Mouse (Mus musculus) cortical plate, adult 2 months (tissue): ENCODE data around the gene Rasal1. TPM values are rescaled to one million over a fixed set of nuclear protein-coding genes. Genes with fewer than 3 reads are reported as not detected.

Experiments
- H3K27ac ChIP-seq: fragments of 200-500 bp; 2 replicates; pipeline ENCODE4 v1.5.1; 2012; ENCODE audit warnings: low read length, control low read depth, inconsistent platforms; ENCODE audit not compliant: insufficient read depth
- H3K4me1 ChIP-seq: fragments of 200-500 bp; 2 replicates; pipeline ENCODE4 v1.6.1; 2011; ENCODE audit warnings: low read length; ENCODE audit not compliant: control insufficient read depth, insufficient read depth
- H3K4me3 ChIP-seq: fragments of 200-500 bp; 2 replicates; pipeline ENCODE4 v1.5.1; 2011; ENCODE audit warnings: mild to moderate bottlenecking, low read length, control low read depth; ENCODE audit not compliant: insufficient read depth
- CTCF ChIP-seq: fragments of 200-500 bp; IDR thresholded peaks from 2 replicates; pipeline ENCODE4 v1.5.1; 2011; ENCODE audit warnings: mild to moderate bottlenecking, control low read depth, low read length; ENCODE audit not compliant: insufficient read depth; ENCODE audit errors: extremely low read depth
- POLR2A ChIP-seq: fragments of 200-500 bp; IDR thresholded peaks from 2 replicates; pipeline ENCODE4 v1.6.1; 2011; ENCODE audit warnings: mild to moderate bottlenecking, low read length, control low read depth; ENCODE audit not compliant: insufficient read depth; ENCODE audit errors: extremely low read depth
- polyA plus RNA-seq: library from polyadenylated mRNA; depleted of rRNA; stranded (reverse); fragments of >200 nt; gene quantifications from 2 replicates; pipeline ENCODE4 v1.2.3, GENCODE M21; 2012

Rasal1 gene
- polyA plus RNA-seq, 1 experiment, result 88.7 TPM

- no peak for TF ChIP-seq CTCF
- Histone ChIP-seq H3K4me1 (peaks cover 3% of the 10 kb centered on the region; the same call in 1 of the 2 replicates), H3K4me3 (no peak overlapping the region), H3K27ac (no peak overlapping the region)
These were observed 27.4 kb upstream of the Rasal1 start for GRCm38 (mm10) chr5:120621078-120621765.

- H3K4me3 ChIP-seq, result no peak overlapping the region
- no peak for TF ChIP-seq POLR2A
- TF ChIP-seq CTCF, result no peak
- H3K4me1 ChIP-seq, result peaks cover 3% of the 10 kb centered on the region; the same call in 1 of the 2 replicates
- no peak overlapping the region for H3K27ac ChIP-seq
These were observed 26.8 kb upstream of the Rasal1 start for GRCm38 (mm10) chr5:120621846-120622197.

- TF ChIP-seq POLR2A (no peak), CTCF (no peak)
- no peak overlapping the region for H3K4me3 ChIP-seq
- H3K4me1 ChIP-seq, result peaks cover 3% of the 10 kb centered on the region; the same call in 1 of the 2 replicates
- no peak overlapping the region for H3K27ac ChIP-seq
These were observed 26.3 kb upstream of the Rasal1 start for GRCm38 (mm10) chr5:120622198-120622851.

- TF ChIP-seq POLR2A, result no peak
- TF ChIP-seq CTCF, result no peak
- Histone ChIP-seq H3K4me1 (peaks cover 3% of the 10 kb centered on the region; the same call in 1 of the 2 replicates), H3K4me3 (no peak overlapping the region), H3K27ac (no peak overlapping the region)
These were observed 24.2 kb upstream of the Rasal1 start for GRCm38 (mm10) chr5:120624427-120624826.

- TF ChIP-seq POLR2A (no peak), CTCF (no peak)
- Histone ChIP-seq H3K4me1 (peaks cover 3% of the 10 kb centered on the region; the same call in 1 of the 2 replicates), H3K4me3 (no peak overlapping the region), H3K27ac (no peak overlapping the region)
These were observed 22.2 kb upstream of the Rasal1 start for GRCm38 (mm10) chr5:120626399-120626798.

DNA sequence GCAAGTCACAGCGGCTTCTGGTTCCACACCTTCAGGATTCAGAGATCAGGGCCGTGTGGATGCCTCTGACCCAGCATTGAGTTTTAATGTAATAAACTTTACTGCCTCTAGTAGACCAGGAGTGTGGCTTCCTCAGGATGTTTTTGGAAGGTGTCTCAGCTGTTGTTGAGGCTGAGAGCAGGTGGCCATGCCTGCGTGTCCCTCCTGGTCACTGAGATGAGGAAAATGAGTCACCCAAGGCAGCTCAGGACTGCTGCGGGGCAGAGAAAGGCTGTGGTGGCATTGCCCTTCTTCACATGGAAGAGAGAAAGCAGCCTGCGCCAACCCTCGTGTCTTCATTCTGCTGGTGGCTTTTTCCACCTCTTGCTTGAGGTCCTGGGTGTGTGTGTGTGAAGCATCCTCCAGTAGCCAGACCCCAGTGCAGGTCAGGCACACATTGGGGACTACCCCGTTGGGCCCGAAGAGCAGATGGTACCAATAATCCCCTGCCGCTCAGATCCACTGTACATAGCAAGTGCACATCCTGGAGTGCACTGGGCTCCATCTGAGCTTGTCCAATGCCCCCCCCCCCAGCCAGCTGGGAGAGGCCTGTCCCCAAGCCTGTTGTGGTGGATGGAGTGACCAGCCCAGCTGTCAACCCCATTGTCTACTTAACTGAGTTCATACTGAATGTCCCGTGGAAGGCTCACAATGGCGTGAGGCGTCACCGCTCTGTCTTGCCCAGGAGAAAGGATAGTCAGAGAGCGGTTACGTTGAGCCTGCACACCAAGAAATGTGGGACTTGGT is 20.9 kb upstream of the Rasal1 start:
- TF ChIP-seq POLR2A (no peak), CTCF (no peak)
- H3K4me1 ChIP-seq, result no peaks in the 10 kb centered on the region
- H3K27ac ChIP-seq, result no peak overlapping the region
- H3K4me3 ChIP-seq, result no peak overlapping the region

- H3K4me1 ChIP-seq, result no peaks in the 10 kb centered on the region
- H3K4me3 ChIP-seq, result no peak overlapping the region
- TF ChIP-seq POLR2A, result no peak
- TF ChIP-seq CTCF, result no peak
- no peak overlapping the region for H3K27ac ChIP-seq
These were observed 20.0 kb upstream of the Rasal1 start for GRCm38 (mm10) chr5:120628624-120629023.

GRCm38 (mm10) chr5:120631128-120631527 is 17.5 kb upstream of the Rasal1 start:
- TF ChIP-seq CTCF (no peak), POLR2A (no peak)
- no peak overlapping the region for H3K4me3 ChIP-seq
- H3K4me1 ChIP-seq, result no peaks in the 10 kb centered on the region; the same call in 1 of the 2 replicates
- H3K27ac ChIP-seq, result no peak overlapping the region

- Histone ChIP-seq H3K27ac (no peak overlapping the region), H3K4me1 (peaks cover 2% of the 10 kb centered on the region; the same call in 1 of the 2 replicates), H3K4me3 (no peak overlapping the region)
- TF ChIP-seq POLR2A (no peak), CTCF (no peak)
These were observed 16.7 kb upstream of the Rasal1 start for GRCm38 (mm10) chr5:120631892-120632291.

GRCm38 (mm10) chr5:120634131-120634530 is 14.5 kb upstream of the Rasal1 start, which contains the start of gene Cfap73:
Gene Cfap73 (minus strand): TSS chr5:120634235.
- Histone ChIP-seq H3K4me1 (peaks cover 2% of the 10 kb centered on the region; the same call in 1 of the 2 replicates), H3K4me3 (no peak within 1 kb of the TSS), H3K27ac (no peak within 1 kb of the TSS)
- TF ChIP-seq POLR2A, result no peak
